Mouse (Mus musculus): Measurements from ENCODE around the gene Hist1h2bb. TPM values are rescaled to one million over a fixed set of nuclear protein-coding genes. Genes with fewer than 3 reads are reported as not detected.
"Not testable (repeated sequence)": the region's sequence is repeated elsewhere in the genome, so short reads cannot be mapped to it uniquely, and the experiment has no call there.

Hist1h2bb gene
- total and polyA plus RNA-seq, 3 experiments, result 4.3 to 1,704 (median 466) TPM

- not testable (repeated sequence) for H3K36me3 ChIP-seq (replicated peaks); H3K27me3 ChIP-seq (ENCODE audit: insufficient read depth, low read length); H3K9me3 ChIP-seq (replicated peaks)
- Histone ChIP-seq H3K4me1 (ENCODE audit: insufficient read depth, low read depth, low read length) (peaks cover 54% of the 10 kb centered on the region), H3K4me3 (ENCODE audit: low read depth, low read length) (peak within 1 kb of the TSS; percentile 68)
- DNase-seq (ENCODE audit: low spot score), result peak; percentile 57
- TF ChIP-seq POLR2AphosphoS5 (IDR thresholded peaks at IDR 0.05; ENCODE audit: insufficient replicate concordance, low read depth, low read length) (peak; percentile 95), TAL1 (conservative IDR thresholded peaks at IDR 0.05; ENCODE audit: low read depth, low read length) (0 out of 2 replicates have a peak, but pooled peaks have one; percentile 13)
- peak; percentile 36; the same call in 1 of the 2 replicates for ATAC-seq (ENCODE audit: extremely low read depth, insufficient number of reproducible peaks, low FRiP score, poor library complexity, severe bottlenecking)
Measured at GRCm38 (mm10) chr13:23761871-23762821, 15.6 kb downstream of the Hist1h2bb start, which contains the start of gene Hist1h3a. TSS of gene Hist1h3a (minus strand) at chr13:23762386.

GRCm38 (mm10) chr13:23763242-23763585, 16.7 kb downstream of the Hist1h2bb start:
- no peaks in the 10 kb centered on the region for H3K27me3 ChIP-seq (ENCODE audit: insufficient read depth, low read length)
- peak overlapping the region; percentile 64; the same call in 1 of the 2 replicates for H3K4me3 ChIP-seq (ENCODE audit: low read depth, low read length)
- no peak for TF ChIP-seq POLR2AphosphoS5 (IDR thresholded peaks at IDR 0.05; ENCODE audit: insufficient replicate concordance, low read depth, low read length)
- no peak for TF ChIP-seq TAL1 (conservative IDR thresholded peaks at IDR 0.05; ENCODE audit: low read depth, low read length)
- TF ChIP-seq CTCF (IDR thresholded peaks at IDR 0.05; ENCODE audit: low read depth, low read length), result no peak
- no peak for TF ChIP-seq GATA2 (IDR thresholded peaks at IDR 0.05; ENCODE audit: borderline replicate concordance, low read depth, low read length)
- no peak for TF ChIP-seq GATA1 (IDR thresholded peaks at IDR 0.05; ENCODE audit: borderline replicate concordance, low read length)
- peaks cover 55% of the 10 kb centered on the region for H3K4me1 ChIP-seq (ENCODE audit: insufficient read depth, low read depth, low read length)
- no peak for ATAC-seq (ENCODE audit: extremely low read depth, insufficient number of reproducible peaks, low FRiP score, poor library complexity, severe bottlenecking)
- H3K9me3 ChIP-seq (replicated peaks), result no peaks in the 10 kb centered on the region
- DNase-seq (ENCODE audit: low spot score), result no peak
- no peaks in the 10 kb centered on the region for H3K36me3 ChIP-seq (replicated peaks)

- Histone ChIP-seq H3K27me3 (ENCODE audit: insufficient read depth, low read length) (no peaks in the 10 kb centered on the region), H3K36me3 (replicated peaks) (no peaks in the 10 kb centered on the region), H3K4me1 (ENCODE audit: insufficient read depth, low read depth, low read length) (peaks cover 59% of the 10 kb centered on the region), H3K9me3 (replicated peaks) (no peaks in the 10 kb centered on the region), H3K4me3 (ENCODE audit: low read depth, low read length) (peak within 1 kb of the TSS; percentile 64)
- TF ChIP-seq GATA2 (IDR thresholded peaks at IDR 0.05; ENCODE audit: borderline replicate concordance, low read depth, low read length) (no peak), TAL1 (conservative IDR thresholded peaks at IDR 0.05; ENCODE audit: low read depth, low read length) (no peak), GATA1 (IDR thresholded peaks at IDR 0.05; ENCODE audit: borderline replicate concordance, low read length) (no peak), CTCF (IDR thresholded peaks at IDR 0.05; ENCODE audit: low read depth, low read length) (no peak), POLR2AphosphoS5 (IDR thresholded peaks at IDR 0.05; ENCODE audit: insufficient replicate concordance, low read depth, low read length) (peak; percentile 98)
- DNase-seq (ENCODE audit: low spot score), result peak; percentile 74
- peak; percentile 25 for ATAC-seq (ENCODE audit: extremely low read depth, insufficient number of reproducible peaks, low FRiP score, poor library complexity, severe bottlenecking)
Measured at GRCm38 (mm10) chr13:23763586-23764323, 17.2 kb downstream of the Hist1h2bb start, which contains the start of gene Hist1h1a. TSS of gene Hist1h1a (plus strand) at chr13:23763666.

GRCm38 (mm10) chr13:23764324-23765171, 18.0 kb downstream of the Hist1h2bb start:
- Histone ChIP-seq H3K4me1 (ENCODE audit: insufficient read depth, low read depth, low read length) (peaks cover 60% of the 10 kb centered on the region), H3K36me3 (replicated peaks) (no peaks in the 10 kb centered on the region), H3K9me3 (replicated peaks) (no peaks in the 10 kb centered on the region), H3K27me3 (ENCODE audit: insufficient read depth, low read length) (no peaks in the 10 kb centered on the region), H3K4me3 (ENCODE audit: low read depth, low read length) (peak overlapping the region; percentile 64; the same call in 1 of the 2 replicates)
- no peak for DNase-seq (ENCODE audit: low spot score)
- no peak for ATAC-seq (ENCODE audit: extremely low read depth, insufficient number of reproducible peaks, low FRiP score, poor library complexity, severe bottlenecking)
- TF ChIP-seq TAL1 (conservative IDR thresholded peaks at IDR 0.05; ENCODE audit: low read depth, low read length) (no peak), GATA2 (IDR thresholded peaks at IDR 0.05; ENCODE audit: borderline replicate concordance, low read depth, low read length) (no peak), GATA1 (IDR thresholded peaks at IDR 0.05; ENCODE audit: borderline replicate concordance, low read length) (no peak), POLR2AphosphoS5 (IDR thresholded peaks at IDR 0.05; ENCODE audit: insufficient replicate concordance, low read depth, low read length) (peak; percentile 98; the same call in 1 of the 2 replicates), CTCF (IDR thresholded peaks at IDR 0.05; ENCODE audit: low read depth, low read length) (no peak)

GRCm38 (mm10) chr13:23765172-23765513, 18.6 kb downstream of the Hist1h2bb start:
- Histone ChIP-seq H3K4me1 (ENCODE audit: insufficient read depth, low read depth, low read length) (peaks cover 60% of the 10 kb centered on the region), H3K27me3 (ENCODE audit: insufficient read depth, low read length) (no peaks in the 10 kb centered on the region), H3K4me3 (ENCODE audit: low read depth, low read length) (no peak overlapping the region; the same call in 1 of the 2 replicates), H3K36me3 (replicated peaks) (no peaks in the 10 kb centered on the region), H3K9me3 (replicated peaks) (no peaks in the 10 kb centered on the region)
- no peak for ATAC-seq (ENCODE audit: extremely low read depth, insufficient number of reproducible peaks, low FRiP score, poor library complexity, severe bottlenecking)
- TF ChIP-seq CTCF (IDR thresholded peaks at IDR 0.05; ENCODE audit: low read depth, low read length) (no peak), POLR2AphosphoS5 (IDR thresholded peaks at IDR 0.05; ENCODE audit: insufficient replicate concordance, low read depth, low read length) (peak; percentile 98; the same call in 1 of the 2 replicates)
- DNase-seq (ENCODE audit: low spot score), result no peak

All from G1E (cell line).